Mouse (Mus musculus): ENCODE results near the gene Lmo2. TPM values are rescaled to one million over a fixed set of nuclear protein-coding genes. Genes with fewer than 3 reads are reported as not detected.
A peak's percentile ranks its signal among the peaks of the same experiment; 100 is the strongest.

The Lmo2 gene
- polyA plus RNA-seq, 1 experiment from 2014 or later: 24.5 TPM

- no peaks in the 10 kb centered on the region for H3K36me3 ChIP-seq
- peaks cover 50% of the 10 kb centered on the region for H3K27me3 ChIP-seq (replicated peaks)
- H3K4me2 ChIP-seq: no peak overlapping the region
- H3K9me3 ChIP-seq: no peaks in the 10 kb centered on the region
- H3K4me3 ChIP-seq: no peak overlapping the region
- H3K9ac ChIP-seq: no peak overlapping the region
- peaks cover under 1% of the 10 kb centered on the region; the same call in 1 of the 2 replicates for H3K4me1 ChIP-seq
- 77% methylated on average over 3 of the region's 3 CpGs for WGBS
- no peak for ATAC-seq (ENCODE audit: extremely low read depth, insufficient number of reproducible peaks, low FRiP score, low TSS enrichment)
- H3K27ac ChIP-seq (replicated peaks): no peak overlapping the region
Observed at GRCm38 (mm10) chr2:103965391-103965790, 7.6 kb downstream of the Lmo2 start.

GRCm38 (mm10) chr2:103968186-103968585 lies 10.4 kb downstream of the Lmo2 start:
- peaks cover 12% of the 10 kb centered on the region for H3K4me1 ChIP-seq
- H3K4me3 ChIP-seq: no peak overlapping the region
- peaks cover 3% of the 10 kb centered on the region; the same call in 1 of the 2 replicates for H3K36me3 ChIP-seq
- peaks cover 70% of the 10 kb centered on the region for H3K27me3 ChIP-seq (replicated peaks)
- no peak for ATAC-seq (ENCODE audit: extremely low read depth, insufficient number of reproducible peaks, low FRiP score, low TSS enrichment)
- H3K27ac ChIP-seq (replicated peaks): no peak overlapping the region
- WGBS: 60% methylated on average over 4 of the region's 4 CpGs
- no peak overlapping the region for H3K4me2 ChIP-seq
- H3K9ac ChIP-seq: no peak overlapping the region
- H3K9me3 ChIP-seq: no peaks in the 10 kb centered on the region

- WGBS: 25% methylated on average over 10 of the region's 10 CpGs
- ATAC-seq (ENCODE audit: extremely low read depth, insufficient number of reproducible peaks, low FRiP score, low TSS enrichment): no peak
- H3K4me1 ChIP-seq: peaks cover 12% of the 10 kb centered on the region
- peak overlapping the region; percentile 85 for H3K4me3 ChIP-seq
- H3K36me3 ChIP-seq: peaks cover 9% of the 10 kb centered on the region; the same call in 1 of the 2 replicates
- H3K4me2 ChIP-seq: peak overlapping the region; percentile 97
- no peaks in the 10 kb centered on the region for H3K9me3 ChIP-seq
- H3K27ac ChIP-seq (replicated peaks): peak overlapping the region; percentile 77
- H3K27me3 ChIP-seq (replicated peaks): peaks cover 77% of the 10 kb centered on the region
- H3K9ac ChIP-seq: peak overlapping the region; percentile 90
Observed at GRCm38 (mm10) chr2:103968919-103969436, 11.2 kb downstream of the Lmo2 start.

- whole genome bisulfite sequencing: under 1% methylated on average over 40 of the region's 40 CpGs
- peak overlapping the region; percentile 90 for H3K9ac ChIP-seq
- no peaks in the 10 kb centered on the region for H3K9me3 ChIP-seq
- peak overlapping the region; percentile 85 for H3K4me3 ChIP-seq
- ATAC-seq (ENCODE audit: extremely low read depth, insufficient number of reproducible peaks, low FRiP score, low TSS enrichment): no peak
- peaks cover 79% of the 10 kb centered on the region for H3K27me3 ChIP-seq (replicated peaks)
- H3K27ac ChIP-seq (replicated peaks): peak overlapping the region; percentile 77
- H3K4me2 ChIP-seq: peak overlapping the region; percentile 97
- peaks cover 12% of the 10 kb centered on the region for H3K4me1 ChIP-seq
- H3K36me3 ChIP-seq: peaks cover 9% of the 10 kb centered on the region; the same call in 1 of the 2 replicates
Observed at GRCm38 (mm10) chr2:103969437-103970040, 11.8 kb downstream of the Lmo2 start.

- peak overlapping the region; percentile 90 for H3K9ac ChIP-seq
- peak overlapping the region; percentile 85 for H3K4me3 ChIP-seq
- H3K4me1 ChIP-seq: peaks cover 12% of the 10 kb centered on the region
- WGBS: under 1% methylated on average over 79 of the region's 79 CpGs
- no peaks in the 10 kb centered on the region for H3K9me3 ChIP-seq
- H3K4me2 ChIP-seq: peak overlapping the region; percentile 97
- peaks cover 78% of the 10 kb centered on the region for H3K27me3 ChIP-seq (replicated peaks)
- peak; percentile 51 for ATAC-seq (ENCODE audit: extremely low read depth, insufficient number of reproducible peaks, low FRiP score, low TSS enrichment)
- H3K36me3 ChIP-seq: peaks cover 9% of the 10 kb centered on the region; the same call in 1 of the 2 replicates
- peak overlapping the region; percentile 77 for H3K27ac ChIP-seq (replicated peaks)
Observed at GRCm38 (mm10) chr2:103970041-103970790, 12.4 kb downstream of the Lmo2 start.

- Histone ChIP-seq H3K9ac (peak overlapping the region; percentile 90), H3K27me3 (replicated peaks) (peaks cover 77% of the 10 kb centered on the region), H3K36me3 (peaks cover 9% of the 10 kb centered on the region; the same call in 1 of the 2 replicates), H3K4me3 (peak overlapping the region; percentile 85), H3K4me2 (peak overlapping the region; percentile 97), H3K4me1 (peaks cover 12% of the 10 kb centered on the region), H3K9me3 (no peaks in the 10 kb centered on the region), H3K27ac (replicated peaks) (peak overlapping the region; percentile 77)
- no peak for ATAC-seq (ENCODE audit: extremely low read depth, insufficient number of reproducible peaks, low FRiP score, low TSS enrichment)
- WGBS: 3% methylated on average over 32 of the region's 32 CpGs
Observed at GRCm38 (mm10) chr2:103970791-103971649, 13.2 kb downstream of the Lmo2 start.

GRCm38 (mm10) chr2:103971838-103972237 lies 14.1 kb downstream of the Lmo2 start:
- no peaks in the 10 kb centered on the region for H3K9me3 ChIP-seq
- H3K27ac ChIP-seq (replicated peaks): no peak overlapping the region
- H3K27me3 ChIP-seq (replicated peaks): peaks cover 71% of the 10 kb centered on the region
- no peak for ATAC-seq (ENCODE audit: extremely low read depth, insufficient number of reproducible peaks, low FRiP score, low TSS enrichment)
- H3K4me1 ChIP-seq: peaks cover 12% of the 10 kb centered on the region
- H3K4me3 ChIP-seq: peak overlapping the region; percentile 85
- peak overlapping the region; percentile 90; the same call in 1 of the 2 replicates for H3K9ac ChIP-seq
- peak overlapping the region; percentile 97 for H3K4me2 ChIP-seq
- 37% methylated on average over 3 of the region's 3 CpGs for WGBS
- peaks cover 9% of the 10 kb centered on the region; the same call in 1 of the 2 replicates for H3K36me3 ChIP-seq

- no peak overlapping the region for H3K9ac ChIP-seq
- peaks cover 7% of the 10 kb centered on the region; the same call in 1 of the 2 replicates for H3K4me1 ChIP-seq
- no peak overlapping the region for H3K27ac ChIP-seq (replicated peaks)
- no peak overlapping the region for H3K4me2 ChIP-seq
- no peak overlapping the region for H3K4me3 ChIP-seq
- peaks cover 82% of the 10 kb centered on the region for H3K27me3 ChIP-seq (replicated peaks)
- 70% methylated on average over 7 of the region's 7 CpGs for WGBS
- no peaks in the 10 kb centered on the region for H3K9me3 ChIP-seq
- no peak for ATAC-seq (ENCODE audit: extremely low read depth, insufficient number of reproducible peaks, low FRiP score, low TSS enrichment)
- H3K36me3 ChIP-seq: peaks cover 21% of the 10 kb centered on the region
Observed at GRCm38 (mm10) chr2:103975904-103976303, 18.1 kb downstream of the Lmo2 start.

- no peak overlapping the region for H3K27ac ChIP-seq (replicated peaks)
- H3K4me2 ChIP-seq: no peak overlapping the region
- no peak for ATAC-seq (ENCODE audit: extremely low read depth, insufficient number of reproducible peaks, low FRiP score, low TSS enrichment)
- no peaks in the 10 kb centered on the region for H3K4me1 ChIP-seq
- H3K27me3 ChIP-seq (replicated peaks): peaks cover 74% of the 10 kb centered on the region
- H3K9me3 ChIP-seq: no peaks in the 10 kb centered on the region
- WGBS: 72% methylated on average over 8 of the region's 8 CpGs
- peaks cover 26% of the 10 kb centered on the region for H3K36me3 ChIP-seq
- H3K9ac ChIP-seq: no peak overlapping the region
- H3K4me3 ChIP-seq: no peak overlapping the region
Observed at GRCm38 (mm10) chr2:103977216-103977615, 19.4 kb downstream of the Lmo2 start.

- 75% methylated on average over 9 of the region's 9 CpGs for WGBS
- peaks cover 26% of the 10 kb centered on the region for H3K36me3 ChIP-seq
- no peak overlapping the region for H3K4me3 ChIP-seq
- H3K9ac ChIP-seq: no peak overlapping the region
- no peaks in the 10 kb centered on the region for H3K4me1 ChIP-seq
- ATAC-seq (ENCODE audit: extremely low read depth, insufficient number of reproducible peaks, low FRiP score, low TSS enrichment): no peak
- no peaks in the 10 kb centered on the region for H3K9me3 ChIP-seq
- H3K27ac ChIP-seq (replicated peaks): no peak overlapping the region
- H3K27me3 ChIP-seq (replicated peaks): peaks cover 69% of the 10 kb centered on the region
- no peak overlapping the region for H3K4me2 ChIP-seq
Observed at GRCm38 (mm10) chr2:103977716-103978115, 19.9 kb downstream of the Lmo2 start.

GRCm38 (mm10) chr2:103982250-103982649 lies 24.5 kb downstream of the Lmo2 start:
- H3K27me3 ChIP-seq (replicated peaks): peaks cover 48% of the 10 kb centered on the region
- H3K36me3 ChIP-seq: peaks cover 17% of the 10 kb centered on the region; the same call in 1 of the 2 replicates
- 8% methylated on average over 5 of the region's 5 CpGs for WGBS
- no peak for ATAC-seq (ENCODE audit: extremely low read depth, insufficient number of reproducible peaks, low FRiP score, low TSS enrichment)
- H3K4me3 ChIP-seq: no peak overlapping the region
- H3K9me3 ChIP-seq: no peaks in the 10 kb centered on the region
- no peak overlapping the region for H3K9ac ChIP-seq
- H3K4me1 ChIP-seq: no peaks in the 10 kb centered on the region
- no peak overlapping the region for H3K4me2 ChIP-seq
- no peak overlapping the region for H3K27ac ChIP-seq (replicated peaks)

All from heart, embryonic 13.5 days (tissue).